Mouse (Mus musculus) CD4-positive, CD25-positive, alpha-beta regulatory T cell (primary cell): ENCODE results near the gene Fpr1. TPM values are rescaled to one million over a fixed set of nuclear protein-coding genes. Genes with fewer than 3 reads are reported as not detected.

Source experiments
- polyA plus RNA-seq: library from polyadenylated mRNA; unstranded; fragments of 100-300 nt; shearing (Covaris generic); gene quantifications from one replicate; pipeline ENCODE4 v1.2.1, GENCODE M21; 2017

The Fpr1 gene
- 0.13 TPM for polyA plus RNA-seq

GRCm38 (mm10) chr17:17883840-17884239 is at the start of gene Fpr1:
Gene Fpr1 (minus strand): TSS chr17:17883940.

GRCm38 (mm10) chr17:17887774-17888248 is 4.1 kb upstream of the Fpr1 start, which contains the start of the genes Fpr2 and Fpr3:
Gene Fpr2 (plus strand): TSS chr17:17887824.
Gene Fpr3 (plus strand): TSS chr17:17887852.

GRCm38 (mm10) chr17:17855064-17855838 is 28.5 kb downstream of the Fpr1 start, which contains the start of gene Has1:
Gene Has1 (minus strand): TSS chr17:17855205.

GRCm38 (mm10) chr17:17826751-17827657 is 56.7 kb downstream of the Fpr1 start, which contains the start of gene Spaca6:
Gene Spaca6 (plus strand): TSS chr17:17827158.

Other genes with a start within 250 kb of the Fpr1 start
- not detected for gene Vmn2r90, start 180.2 kb downstream of the Fpr1 start, polyA plus RNA-seq
- 4.0 TPM for gene Spaca6, start 56.8 kb downstream of the Fpr1 start, polyA plus RNA-seq
- gene Has1, start 28.7 kb downstream of the Fpr1 start, polyA plus RNA-seq: not detected
- not detected for gene Fpr2, start 3.9 kb upstream of the Fpr1 start, polyA plus RNA-seq
- gene Fpr3, start 3.9 kb upstream of the Fpr1 start, polyA plus RNA-seq: not detected
- gene Fpr-rs4, start 137.8 kb upstream of the Fpr1 start, polyA plus RNA-seq: not detected
- gene Vmn2r124, start 165.5 kb upstream of the Fpr1 start, polyA plus RNA-seq: 0.02 TPM
- gene Vmn2r91, start 201.1 kb upstream of the Fpr1 start, polyA plus RNA-seq: not detected